Mouse (Mus musculus) lung, postnatal 0 days (tissue): ENCODE measurements around the gene Klk1b16. TPM values are rescaled to one million over a fixed set of nuclear protein-coding genes. Genes with fewer than 3 reads are reported as not detected.
"Not testable (repeated sequence)": the region's sequence is repeated elsewhere in the genome, so short reads cannot be mapped to it uniquely, and the experiment has no call there.

Experiments used
- ATAC-seq: fragments of 200-750 bp; cut with Nextera tagmentation; 2 replicates; pipeline ENCODE4 v1.8.0; 2017; ENCODE audit warnings: moderate library complexity
- DNase-seq: peaks from one replicate; pipeline ENCODE4 v3.0.0-alpha.2; 2016; ENCODE audit warnings: low spot score
- H3K27ac ChIP-seq: fragments of 300-500 bp; sonication (generic); 2 replicates; pipeline ENCODE4 v1.5.1; 2014; ENCODE audit warnings: antibody characterized with exemption, mild to moderate bottlenecking, low read length, mixed read lengths
- H3K27me3 ChIP-seq: fragments of 300-500 bp; sonication (generic); replicated peaks from 2 replicates; pipeline ENCODE4 v1.6.1; 2014; ENCODE audit warnings: low read length, mixed read lengths; ENCODE audit not compliant: insufficient read depth
- H3K36me3 ChIP-seq: fragments of 300-500 bp; sonication (generic); 2 replicates; pipeline ENCODE4 v1.6.1; 2014; ENCODE audit warnings: low read length, mixed read lengths; ENCODE audit not compliant: insufficient read depth
- H3K4me1 ChIP-seq: fragments of 300-500 bp; sonication (generic); 2 replicates; pipeline ENCODE4 v1.6.1; 2014; ENCODE audit warnings: antibody characterized with exemption, low read depth, low read length, mixed read lengths; ENCODE audit not compliant: insufficient read depth
- H3K4me2 ChIP-seq: fragments of 300-500 bp; sonication (generic); replicated peaks from 2 replicates; pipeline ENCODE4 v1.6.1; 2014; ENCODE audit warnings: low read depth, mild to moderate bottlenecking, low read length, moderate library complexity, mixed read lengths
- H3K4me3 ChIP-seq: fragments of 300-500 bp; sonication (generic); 2 replicates; pipeline ENCODE4 v1.5.1; 2014; ENCODE audit warnings: low read depth, low read length
- H3K9ac ChIP-seq: fragments of 300-500 bp; sonication (generic); replicated peaks from 2 replicates; pipeline ENCODE4 v1.6.1; 2014; ENCODE audit warnings: low read depth, mild to moderate bottlenecking
- H3K9me3 ChIP-seq: fragments of 300-500 bp; sonication (generic); 2 replicates; pipeline ENCODE4 v1.6.1; 2016; ENCODE audit warnings: low read length, mixed read lengths
- CTCF ChIP-seq: IDR thresholded peaks from 2 replicates; pipeline ENCODE4 v1.5.1; 2016; ENCODE audit warnings: antibody characterized with exemption, mild to moderate bottlenecking
- EP300 ChIP-seq: IDR thresholded peaks from 2 replicates; pipeline ENCODE4 v1.6.1; 2016; ENCODE audit warnings: antibody characterized with exemption, mild to moderate bottlenecking, control low read depth
- WGBS: fragments of 180-500 bp; shearing (Covaris S2); extraction: QIAGEN DNeasy Blood & Tissue Kit; methylation state at CpG from one replicate; pipeline ENCODE4 v1.1.7; 2014; 5-methylcytosine and 5-hydroxymethylcytosine counted together
- polyA plus RNA-seq: library from polyadenylated mRNA; unstranded; fragments of >200 nt; fragmentation: Nextera tagmentation; extraction: Ambion mirVana; gene quantifications from 2 replicates; pipeline ENCODE4 v1.2.1, GENCODE M21; 2015

The Klk1b16 gene
- polyA plus RNA-seq = not detected in 2 replicates

- H3K4me2 ChIP-seq = no peak within 1 kb of the TSS
- 98% methylated on average over 3 of the region's 3 CpGs for WGBS
- H3K4me3 ChIP-seq = no peak within 1 kb of the TSS
- no peaks in the 10 kb centered on the region for H3K36me3 ChIP-seq
- TF ChIP-seq EP300 (no peak), CTCF (no peak)
- DNase-seq = no peak
- no peak within 1 kb of the TSS for H3K9ac ChIP-seq
- ATAC-seq = no peak
- H3K4me1 ChIP-seq = no peaks in the 10 kb centered on the region
- H3K27me3 ChIP-seq = no peaks in the 10 kb centered on the region
- H3K27ac ChIP-seq = no peak within 1 kb of the TSS
- no peaks in the 10 kb centered on the region for H3K9me3 ChIP-seq
Measured at GRCm38 (mm10) chr7:44136467-44136866, at the start of gene Klk1b16. Klk1b16 (plus strand) TSS chr7:44136767.

GRCm38 (mm10) chr7:44096111-44096510 is 40.5 kb upstream of the Klk1b16 start:
- H3K27ac ChIP-seq = no peak overlapping the region
- H3K27me3 ChIP-seq = no peaks in the 10 kb centered on the region
- no peak for ATAC-seq
- no peak overlapping the region for H3K9ac ChIP-seq
- WGBS = 95% methylated on average over 1 of the region's 1 CpGs
- H3K4me1 ChIP-seq = no peaks in the 10 kb centered on the region
- H3K36me3 ChIP-seq = no peaks in the 10 kb centered on the region
- TF ChIP-seq CTCF = no peak
- TF ChIP-seq EP300 = no peak
- no peaks in the 10 kb centered on the region for H3K9me3 ChIP-seq
- no peak overlapping the region for H3K4me2 ChIP-seq
- DNase-seq = no peak
- no peak overlapping the region for H3K4me3 ChIP-seq

GRCm38 (mm10) chr7:44102028-44102427 is 34.5 kb upstream of the Klk1b16 start, which contains the start of gene Klk1b21:
Klk1b21 (plus strand) TSS chr7:44102328.
- not testable (repeated sequence) for H3K4me1 ChIP-seq, H3K9ac ChIP-seq, H3K27ac ChIP-seq, H3K4me3 ChIP-seq, H3K9me3 ChIP-seq, H3K36me3 ChIP-seq, H3K27me3 ChIP-seq, H3K4me2 ChIP-seq, DNase-seq, ATAC-seq
- 70% methylated on average over 3 of the region's 3 CpGs for WGBS

DNA sequence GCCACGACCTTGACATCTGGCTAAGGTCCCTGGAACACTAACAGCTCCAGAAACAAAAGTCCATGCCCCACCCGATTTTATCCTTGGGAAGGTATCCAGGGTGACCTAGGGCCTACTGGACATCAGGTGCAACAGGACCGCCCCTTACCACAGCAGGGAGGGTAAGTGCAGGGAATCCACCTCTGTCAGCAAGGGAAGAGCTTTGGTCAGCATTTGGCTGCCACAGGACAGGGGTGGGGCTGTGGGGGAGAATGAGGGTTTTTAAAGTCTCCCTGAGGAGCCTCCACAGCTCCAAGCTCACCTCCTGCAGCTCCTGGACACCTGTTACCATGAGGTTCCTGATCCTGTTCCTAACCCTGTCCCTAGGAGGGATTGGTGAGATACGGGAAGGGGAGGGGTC is 24.2 kb upstream of the Klk1b16 start, which contains the start of gene Klk1b22:
TSS of gene Klk1b22 (plus strand) at position 301 of the 400 bp plus-strand sequence.
- H3K27me3 ChIP-seq = no peaks in the 10 kb centered on the region
- TF ChIP-seq CTCF (no peak), EP300 (no peak)
- no peak within 1 kb of the TSS for H3K4me2 ChIP-seq
- H3K9ac ChIP-seq = no peak within 1 kb of the TSS
- no peaks in the 10 kb centered on the region for H3K9me3 ChIP-seq
- no peaks in the 10 kb centered on the region for H3K36me3 ChIP-seq
- H3K27ac ChIP-seq = no peak within 1 kb of the TSS
- H3K4me3 ChIP-seq = no peak within 1 kb of the TSS
- 60% methylated on average over 4 of the region's 4 CpGs for WGBS
- DNase-seq (no peak), ATAC-seq (no peak)
- H3K4me1 ChIP-seq = no peaks in the 10 kb centered on the region

DNA sequence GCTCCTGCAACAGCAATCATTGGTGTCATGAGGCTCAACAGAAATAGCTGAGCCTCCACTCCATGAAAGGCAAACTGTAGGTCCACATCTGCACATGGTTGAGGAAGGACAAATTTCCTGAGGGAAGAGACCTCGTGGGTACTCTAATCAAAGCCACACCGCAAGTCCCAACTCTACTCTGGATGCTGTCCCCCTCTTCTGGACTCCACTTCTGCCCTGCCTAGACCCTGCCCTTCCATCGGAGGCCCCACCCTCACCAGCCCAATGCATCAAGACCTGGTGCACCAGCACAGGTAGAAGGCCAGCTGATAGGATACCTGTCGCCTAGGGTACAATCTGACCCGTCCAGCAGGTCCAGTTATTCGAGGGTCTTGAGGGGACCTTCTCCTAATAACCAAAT is 13.1 kb upstream of the Klk1b16 start:
- WGBS = 86% methylated on average over 6 of the region's 6 CpGs
- no peak overlapping the region for H3K4me3 ChIP-seq
- no peak for ATAC-seq
- no peaks in the 10 kb centered on the region for H3K36me3 ChIP-seq
- no peaks in the 10 kb centered on the region for H3K9me3 ChIP-seq
- no peak for DNase-seq
- no peak for TF ChIP-seq EP300
- TF ChIP-seq CTCF = no peak
- H3K27me3 ChIP-seq = no peaks in the 10 kb centered on the region
- no peak overlapping the region for H3K27ac ChIP-seq
- no peaks in the 10 kb centered on the region for H3K4me1 ChIP-seq
- H3K4me2 ChIP-seq = no peak overlapping the region
- no peak overlapping the region for H3K9ac ChIP-seq

DNA sequence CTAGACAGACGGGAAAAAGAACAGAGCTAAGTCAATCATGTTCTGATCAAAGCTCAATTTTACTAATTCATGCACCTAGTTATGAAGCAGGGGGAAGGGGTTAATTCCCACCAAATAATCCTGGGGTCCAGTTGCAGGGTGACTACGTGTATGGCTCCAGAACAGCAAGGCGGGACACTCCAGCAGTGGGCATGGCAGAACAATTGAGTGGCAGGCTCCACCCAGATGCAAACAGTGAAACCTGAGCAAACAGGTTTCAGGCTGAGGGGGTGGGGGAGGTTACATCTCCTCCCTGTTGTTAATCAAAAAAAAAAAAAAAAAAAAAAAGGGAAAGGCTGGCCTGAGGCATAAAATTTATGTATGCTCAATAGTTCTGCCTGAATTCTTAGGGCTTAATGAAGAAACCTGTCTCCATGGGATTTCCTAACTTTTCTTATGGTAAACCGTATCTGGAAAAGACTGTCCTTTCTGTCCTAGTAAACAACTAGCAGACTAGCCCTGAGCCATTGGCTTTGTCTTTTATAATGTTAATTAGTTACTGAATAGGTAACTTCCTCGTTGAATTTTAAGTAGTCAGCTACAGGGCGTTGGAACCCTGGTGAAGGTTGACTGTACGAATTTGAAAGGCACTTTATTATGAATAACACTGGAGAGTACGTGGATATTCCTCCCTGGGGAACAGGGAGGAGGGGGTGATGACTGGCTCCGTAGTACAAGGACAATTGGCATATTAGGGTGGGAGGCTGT is 42.9 kb downstream of the Klk1b16 start:
- ATAC-seq (no peak), DNase-seq (no peak)
- no peak overlapping the region for H3K9ac ChIP-seq
- 46% methylated on average over 9 of the region's 9 CpGs for WGBS
- H3K4me2 ChIP-seq = no peak overlapping the region
- no peaks in the 10 kb centered on the region for H3K4me1 ChIP-seq
- no peaks in the 10 kb centered on the region for H3K36me3 ChIP-seq
- H3K4me3 ChIP-seq = no peak overlapping the region
- no peak overlapping the region for H3K27ac ChIP-seq
- H3K9me3 ChIP-seq = no peaks in the 10 kb centered on the region
- TF ChIP-seq CTCF = no peak
- H3K27me3 ChIP-seq = no peaks in the 10 kb centered on the region

GRCm38 (mm10) chr7:44186516-44186915 is 49.9 kb downstream of the Klk1b16 start:
- not testable (repeated sequence) for H3K27ac ChIP-seq, H3K9ac ChIP-seq, H3K4me3 ChIP-seq, DNase-seq, H3K9me3 ChIP-seq, ATAC-seq, H3K36me3 ChIP-seq, H3K4me2 ChIP-seq, H3K27me3 ChIP-seq, H3K4me1 ChIP-seq
- 56% methylated on average over 8 of the region's 8 CpGs for WGBS

DNA sequence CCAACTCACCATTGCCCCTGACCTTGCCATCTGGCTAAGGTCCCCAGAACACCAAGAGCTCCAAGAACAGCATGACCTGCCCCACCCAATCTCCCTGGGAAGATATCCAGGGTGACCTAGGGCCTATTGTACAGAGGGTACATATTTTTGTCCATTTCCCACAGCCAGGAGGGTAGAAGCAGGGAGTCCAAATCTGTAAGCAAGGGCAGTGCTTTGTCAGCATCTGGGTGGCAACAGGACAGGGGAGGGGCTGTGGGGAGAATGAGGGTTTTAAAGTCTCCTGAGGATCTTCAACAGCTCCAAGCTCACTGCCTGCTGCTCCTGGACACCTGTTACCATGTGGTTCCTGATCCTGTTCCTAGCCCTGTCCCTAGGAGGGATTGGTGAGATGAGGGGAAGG is 51.4 kb downstream of the Klk1b16 start, which contains the start of gene Klk1b24:
TSS of gene Klk1b24 (plus strand) at position 301 of the 400 bp plus-strand sequence.
- H3K27ac ChIP-seq, H3K27me3 ChIP-seq, H3K9ac ChIP-seq, H3K4me2 ChIP-seq, ATAC-seq, DNase-seq, H3K4me1 ChIP-seq, H3K36me3 ChIP-seq, H3K4me3 ChIP-seq, H3K9me3 ChIP-seq: not testable (repeated sequence)
